Mouse (Mus musculus) small intestine, adult 2 months (tissue): Measurements from ENCODE around the gene Hnrnpul1.

Experiments
- CTCF ChIP-seq: fragments of 200-500 bp; IDR thresholded peaks from 2 replicates; pipeline ENCODE4 v1.5.1; 2012; ENCODE audit warnings: low read depth, mild to moderate bottlenecking, control low read depth, inconsistent platforms, low read length, moderate library complexity, mixed read lengths; ENCODE audit not compliant: insufficient replicate concordance, insufficient read length; ENCODE audit errors: extremely low read depth
- POLR2A ChIP-seq: fragments of 200-500 bp; IDR thresholded peaks from 2 replicates; pipeline ENCODE4 v1.6.1; 2012; ENCODE audit warnings: low read depth, mild to moderate bottlenecking, control low read depth, inconsistent platforms, low read length, moderate library complexity

DNA sequence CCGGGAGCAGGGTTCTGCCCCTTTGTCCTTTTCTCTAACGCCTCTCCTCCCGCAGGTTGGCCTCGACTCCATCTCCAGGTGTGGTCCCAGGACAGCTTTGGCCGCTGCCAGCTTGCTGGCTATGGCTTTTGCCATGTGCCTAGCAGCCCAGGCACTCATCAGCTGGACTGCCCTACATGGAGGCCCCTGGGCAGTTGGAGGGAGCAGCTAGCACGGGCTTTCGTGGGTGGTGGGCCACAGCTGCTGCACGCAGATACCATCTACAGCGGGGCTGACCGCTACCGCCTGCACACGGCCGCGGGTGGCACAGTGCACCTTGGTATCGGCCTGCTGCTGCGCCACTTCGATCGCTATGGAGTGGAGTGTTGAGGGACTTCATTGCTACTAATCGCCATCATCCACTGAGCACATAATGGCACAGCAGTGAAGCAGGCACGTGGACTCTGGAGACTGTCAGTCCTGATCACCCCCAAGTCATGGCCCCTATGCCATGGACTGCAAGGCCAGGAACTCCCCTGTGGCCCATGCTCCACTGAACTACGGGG, 68.6 kb downstream of the Hnrnpul1 start:
- no peak for TF ChIP-seq CTCF
- TF ChIP-seq POLR2A, result no peak
